ENCODE assay signal across 12 mouse cellular contexts in genomic region chr12:82284617-82285016, GRCm38 (mm10).
A peak's percentile ranks its signal among the peaks of the same experiment; 100 is the strongest.
DNase-seq lines count a peak whose midpoint lies in the region; ATAC-seq and TF ChIP-seq lines count a peak whose summit lies in the region.
"Had no signal": no experiment of that assay in that cellular context is flagged by ENCODE, and none has a peak within 500 bp of the region (broad histone marks: within the 10 kb centered on the region; RNA-seq: fewer than 3 reads in every experiment).

No protein-coding gene starts in this region.

- H3K9me3 ChIP-seq in kidney, embryonic 16.5 days (ENCODE audit: low read length): no peaks in the 10 kb centered on the region
- H3K9me3 ChIP-seq in limb, embryonic 15.5 days: no peaks in the 10 kb centered on the region
- H3K9me3 ChIP-seq in hindbrain, postnatal 0 days (ENCODE audit: low read length): no peaks in the 10 kb centered on the region
- H3K9me3 ChIP-seq: neural tube, embryonic 12.5 days had no signal

- no peaks in the 10 kb centered on the region; the same call in 1 of the 2 replicates for H3K4me1 ChIP-seq in kidney, embryonic 16.5 days (ENCODE audit: insufficient read depth, low read length)
- H3K4me1 ChIP-seq in limb, embryonic 15.5 days: peaks cover 13% of the 10 kb centered on the region; the same call in 1 of the 2 replicates
- peaks cover 34% of the 10 kb centered on the region for H3K4me1 ChIP-seq in thymus, adult 2 months (replicated peaks; ENCODE audit: control insufficient read depth, insufficient read depth, low read length)
- 0 out of 2 replicates have a peak, but pooled peaks cover 4% of the 10 kb centered on the region for H3K4me1 ChIP-seq in hindbrain, postnatal 0 days (ENCODE audit: insufficient read depth, low read length)
- H3K4me1 ChIP-seq: neural tube, embryonic 12.5 days had no signal

- 77% methylated on average over 5 of the region's 5 CpGs for WGBS in kidney, embryonic 16.5 days
- 64% methylated on average over 5 of the region's 5 CpGs for WGBS in limb, embryonic 15.5 days
- 10% methylated on average over 5 of the region's 5 CpGs for WGBS in thymus, adult 2 months
- 81% methylated on average over 5 of the region's 5 CpGs for WGBS in hindbrain, postnatal 0 days

- TF ChIP-seq POLR2A in thymus, adult 2 months (IDR thresholded peaks at IDR 0.05; ENCODE audit: control insufficient read depth, extremely low read depth, insufficient read depth, low read length, poor library complexity): no peak

- H3K4me2 ChIP-seq in kidney, embryonic 16.5 days (replicated peaks; ENCODE audit: low read depth, low read length): no peak overlapping the region
- no peak overlapping the region for H3K4me2 ChIP-seq in limb, embryonic 15.5 days
- H3K4me2 ChIP-seq in hindbrain, postnatal 0 days (ENCODE audit: low read depth, low read length): no peak overlapping the region
- H3K4me2 ChIP-seq: neural tube, embryonic 12.5 days had no signal

- no peaks in the 10 kb centered on the region; the same call in 1 of the 2 replicates for H3K36me3 ChIP-seq in kidney, embryonic 16.5 days (ENCODE audit: insufficient read depth, low read length)
- no peaks in the 10 kb centered on the region for H3K36me3 ChIP-seq in limb, embryonic 15.5 days
- no peaks in the 10 kb centered on the region for H3K36me3 ChIP-seq in thymus, adult 2 months (ENCODE audit: control insufficient read depth, insufficient read depth, low read length)
- H3K36me3 ChIP-seq in hindbrain, postnatal 0 days (ENCODE audit: insufficient read depth, low read length): no peaks in the 10 kb centered on the region
- H3K36me3 ChIP-seq: neural tube, embryonic 12.5 days had no signal

- H3K27me3 ChIP-seq in kidney, embryonic 16.5 days (ENCODE audit: insufficient read depth, low read length): no peaks in the 10 kb centered on the region
- no peaks in the 10 kb centered on the region for H3K27me3 ChIP-seq in limb, embryonic 15.5 days
- H3K27me3 ChIP-seq in thymus, adult 2 months (ENCODE audit: control insufficient read depth, insufficient read depth, low read length): no peaks in the 10 kb centered on the region
- H3K27me3 ChIP-seq in hindbrain, postnatal 0 days (ENCODE audit: insufficient read depth, low read length): no peaks in the 10 kb centered on the region
- H3K27me3 ChIP-seq: neural tube, embryonic 12.5 days had no signal

- H3K4me3 ChIP-seq in kidney, embryonic 16.5 days (ENCODE audit: low read length): no peak overlapping the region
- H3K4me3 ChIP-seq in limb, embryonic 15.5 days: no peak overlapping the region
- H3K4me3 ChIP-seq in thymus, adult 2 months (ENCODE audit: control insufficient read depth, insufficient read depth, low read length): no peak overlapping the region
- no peak overlapping the region for H3K4me3 ChIP-seq in hindbrain, postnatal 0 days (ENCODE audit: low read length)
- H3K4me3 ChIP-seq: neural tube, embryonic 12.5 days had no signal

- H3K27ac ChIP-seq in kidney, embryonic 16.5 days (ENCODE audit: low read length): no peak overlapping the region
- H3K27ac ChIP-seq in limb, embryonic 15.5 days: no peak overlapping the region
- H3K27ac ChIP-seq in thymus, adult 2 months (ENCODE audit: control insufficient read depth, insufficient read depth, low read length): peak overlapping the region; percentile 82
- no peak overlapping the region for H3K27ac ChIP-seq in hindbrain, postnatal 0 days
- H3K27ac ChIP-seq: neural tube, embryonic 12.5 days had no signal

- TF ChIP-seq CTCF in thymus, adult 2 months (IDR thresholded peaks at IDR 0.05; ENCODE audit: borderline replicate concordance, control insufficient read depth, extremely low read depth, insufficient read depth, low read length, poor library complexity): no peak
- TF ChIP-seq CTCF in hindbrain, postnatal 0 days (IDR thresholded peaks at IDR 0.05; ENCODE audit: low read depth): no peak

- ATAC-seq in kidney, embryonic 16.5 days (ENCODE audit: low FRiP score, low TSS enrichment): 0 out of 2 replicates have a peak, but pooled peaks have one; percentile 19
- 0 out of 2 replicates have a peak, but pooled peaks have one; percentile 30 for ATAC-seq in limb, embryonic 15.5 days (ENCODE audit: insufficient number of reproducible peaks, low FRiP score, low TSS enrichment, low read depth)
- no peak for ATAC-seq in hindbrain, postnatal 0 days

- no peak overlapping the region for H3K9ac ChIP-seq in kidney, embryonic 16.5 days (replicated peaks; ENCODE audit: low read length)
- H3K9ac ChIP-seq in limb, embryonic 15.5 days: no peak overlapping the region
- H3K9ac ChIP-seq in hindbrain, postnatal 0 days (replicated peaks; ENCODE audit: low read length): no peak overlapping the region
- H3K9ac ChIP-seq: neural tube, embryonic 12.5 days had no signal

- no peak for DNase-seq in kidney, postnatal 25 days
- DNase-seq in CD8-positive naive resting alpha-beta T cell, adult 2 months (ENCODE audit: low read depth in 2 of 2, low spot score in 2 of 2): peak; percentile 13 to 29
- DNase-seq in thymus, adult 2 months: peak; percentile 64
- DNase-seq in layer of hippocampus, postnatal 36 days: no peak
- DNase-seq in urinary bladder, postnatal 36 days (ENCODE audit: low spot score in 2 of 2): no peak
- DNase-seq in hindbrain, postnatal 0 days (ENCODE audit: low spot score): no peak
- DNase-seq: cerebellum, adult 11-12 months; heart, postnatal 10 days; kidney, postnatal 10 days had no signal

Comparison
In these comparisons a context has a peak if more than half of its experiments do, and no peak if none do; other contexts are left out.
1. DNase-seq: peak in CD8-positive naive resting alpha-beta T cell, adult 2 months (2 of 2) and thymus, adult 2 months (single experiment); none in kidney, postnatal 25 days (0 of 2), layer of hippocampus, postnatal 36 days (0 of 2), urinary bladder, postnatal 36 days (0 of 2) and hindbrain, postnatal 0 days (single experiment).